Mouse (Mus musculus): ENCODE measurements around the gene Fyb2.

The Fyb2 gene

GRCm38 (mm10) chr4:104913291-104914129, at the start of gene Fyb2:
Gene Fyb2, plus strand, starts transcription at chr4:104913456.
- peak; percentile 81 for DNase-seq (ENCODE audit: low spot score)

GRCm38 (mm10) chr4:104864397-104864796, 48.9 kb upstream of the Fyb2 start:
- no peak for DNase-seq (ENCODE audit: low spot score)

GRCm38 (mm10) chr4:104869581-104869980, 43.7 kb upstream of the Fyb2 start:
- no peak for DNase-seq (ENCODE audit: low spot score)

GRCm38 (mm10) chr4:104870196-104870595, 43.1 kb upstream of the Fyb2 start:
- no peak for DNase-seq (ENCODE audit: low spot score)

- DNase-seq (ENCODE audit: low spot score) = no peak
Measured at GRCm38 (mm10) chr4:104875832-104876231, 37.4 kb upstream of the Fyb2 start.

- DNase-seq (ENCODE audit: low spot score) = no peak
Measured at GRCm38 (mm10) chr4:104876323-104876722, 36.9 kb upstream of the Fyb2 start, which contains the start of gene C8a. Gene C8a, minus strand, starts transcription at chr4:104876398.

GRCm38 (mm10) chr4:104887486-104887885, 25.8 kb upstream of the Fyb2 start:
- DNase-seq (ENCODE audit: low spot score) = no peak

- DNase-seq (ENCODE audit: low spot score) = no peak
Measured at GRCm38 (mm10) chr4:104888499-104889262, 24.6 kb upstream of the Fyb2 start.

- DNase-seq (ENCODE audit: low spot score) = peak; percentile 46
Measured at GRCm38 (mm10) chr4:104891708-104892107, 21.5 kb upstream of the Fyb2 start.

- DNase-seq (ENCODE audit: low spot score) = no peak
Measured at GRCm38 (mm10) chr4:104893588-104893987, 19.7 kb upstream of the Fyb2 start.

- DNase-seq (ENCODE audit: low spot score) = no peak
Measured at GRCm38 (mm10) chr4:104894004-104894734, 19.1 kb upstream of the Fyb2 start.

GRCm38 (mm10) chr4:104902836-104903235, 10.4 kb upstream of the Fyb2 start:
- no peak for DNase-seq (ENCODE audit: low spot score)

GRCm38 (mm10) chr4:104905049-104905448, 8.2 kb upstream of the Fyb2 start:
- no peak for DNase-seq (ENCODE audit: low spot score)

GRCm38 (mm10) chr4:104911685-104912084, 1.6 kb upstream of the Fyb2 start:
- DNase-seq (ENCODE audit: low spot score) = peak; percentile 70

GRCm38 (mm10) chr4:104914711-104915247, 1.5 kb downstream of the Fyb2 start:
- no peak for DNase-seq (ENCODE audit: low spot score)

- no peak for DNase-seq (ENCODE audit: low spot score)
Measured at GRCm38 (mm10) chr4:104918017-104918416, 4.8 kb downstream of the Fyb2 start.

GRCm38 (mm10) chr4:104925383-104925782, 12.1 kb downstream of the Fyb2 start:
- no peak for DNase-seq (ENCODE audit: low spot score)

GRCm38 (mm10) chr4:104929165-104929564, 15.9 kb downstream of the Fyb2 start:
- no peak for DNase-seq (ENCODE audit: low spot score)

GRCm38 (mm10) chr4:104933620-104934019, 20.4 kb downstream of the Fyb2 start:
- no peak for DNase-seq (ENCODE audit: low spot score)

GRCm38 (mm10) chr4:104934997-104935396, 21.7 kb downstream of the Fyb2 start:
- DNase-seq (ENCODE audit: low spot score) = peak; percentile 27

- no peak for DNase-seq (ENCODE audit: low spot score)
Measured at GRCm38 (mm10) chr4:104935436-104935835, 22.2 kb downstream of the Fyb2 start.

GRCm38 (mm10) chr4:104936011-104936410, 22.8 kb downstream of the Fyb2 start:
- no peak for DNase-seq (ENCODE audit: low spot score)
